Comparison of ENCODE assay signal across 8 mouse cellular contexts in genomic region chrX:51681756-51682155, GRCm38 (mm10). TPM values are rescaled to one million over a fixed set of nuclear protein-coding genes. Genes with fewer than 3 reads are reported as not detected.
DNase-seq lines count a peak whose midpoint lies in the region; ATAC-seq and TF ChIP-seq lines count a peak whose summit lies in the region.
"Had no signal": no experiment of that assay in that cellular context is flagged by ENCODE, and none has a peak within 500 bp of the region (broad histone marks: within the 10 kb centered on the region; RNA-seq: fewer than 3 reads in every experiment).

Gene Hs6st2 (minus strand): TSS chrX:51681856.

- no peaks in the 10 kb centered on the region for H3K9me3 ChIP-seq in lung, embryonic 15.5 days
- H3K9me3 ChIP-seq in forebrain, postnatal 0 days (ENCODE audit: low read length) = no peaks in the 10 kb centered on the region
- no peaks in the 10 kb centered on the region for H3K9me3 ChIP-seq in stomach, embryonic 14.5 days (ENCODE audit: control insufficient read depth, low read depth, low read length)

- WGBS in lung, embryonic 15.5 days = 18% methylated on average over 5 of the region's 5 CpGs
- WGBS in forebrain, postnatal 0 days = 26% methylated on average over 5 of the region's 5 CpGs
- WGBS in stomach, embryonic 14.5 days = 26% methylated on average over 5 of the region's 5 CpGs

- peak within 1 kb of the TSS; percentile 51 for H3K4me3 ChIP-seq in lung, embryonic 15.5 days
- H3K4me3 ChIP-seq in forebrain, postnatal 0 days (ENCODE audit: low read depth, low read length) = peak within 1 kb of the TSS; percentile 49
- H3K4me3 ChIP-seq in stomach, embryonic 14.5 days (ENCODE audit: low read depth, low read length) = peak within 1 kb of the TSS; percentile 47
- H3K4me3 ChIP-seq: myocyte had no signal

- no peak within 1 kb of the TSS for H3K27ac ChIP-seq in lung, embryonic 15.5 days
- peak within 1 kb of the TSS; percentile 70 for H3K27ac ChIP-seq in forebrain, postnatal 0 days (ENCODE audit: low read depth, low read length)
- no peak within 1 kb of the TSS for H3K27ac ChIP-seq in stomach, embryonic 14.5 days (ENCODE audit: low read length)

- no peak for DNase-seq in lung, postnatal 36 days
- DNase-seq in forebrain, postnatal 0 days = no peak
- no peak for DNase-seq in left cerebral cortex, postnatal 4 days
- DNase-seq in cerebellum, postnatal 36 days = no peak

- peak within 1 kb of the TSS; percentile 40 for H3K9ac ChIP-seq in lung, embryonic 15.5 days
- peak within 1 kb of the TSS; percentile 56 for H3K9ac ChIP-seq in forebrain, postnatal 0 days
- H3K9ac ChIP-seq in stomach, embryonic 14.5 days (replicated peaks; ENCODE audit: low read depth, low read length) = peak within 1 kb of the TSS; percentile 30

- no peak for ATAC-seq in lung, embryonic 15.5 days (ENCODE audit: borderline replicate concordance, extremely low read depth, low FRiP score, low TSS enrichment)
- no peak for ATAC-seq in forebrain, postnatal 0 days
- no peak for ATAC-seq in stomach, embryonic 14.5 days (ENCODE audit: insufficient number of reproducible peaks, insufficient read depth, low FRiP score, low read depth)
- no peak for ATAC-seq in CD4-positive, CD25-positive, alpha-beta regulatory T cell, adult 4 months

- H3K36me3 ChIP-seq in lung, embryonic 15.5 days = no peaks in the 10 kb centered on the region
- no peaks in the 10 kb centered on the region for H3K36me3 ChIP-seq in forebrain, postnatal 0 days (ENCODE audit: insufficient read depth)
- no peaks in the 10 kb centered on the region for H3K36me3 ChIP-seq in stomach, embryonic 14.5 days (ENCODE audit: control insufficient read depth, insufficient read depth, low read length)

- 0 out of 2 replicates have a peak, but pooled peaks have one; percentile 1 for TF ChIP-seq CTCF in forebrain, postnatal 0 days (IDR thresholded peaks at IDR 0.05; ENCODE audit: low read depth)

- H3K27me3 ChIP-seq in lung, embryonic 15.5 days = peaks cover 21% of the 10 kb centered on the region
- no peaks in the 10 kb centered on the region for H3K27me3 ChIP-seq in forebrain, postnatal 0 days (ENCODE audit: insufficient read depth, low read length)
- H3K27me3 ChIP-seq in stomach, embryonic 14.5 days (ENCODE audit: control insufficient read depth, insufficient read depth, low read length) = no peaks in the 10 kb centered on the region

- H3K4me1 ChIP-seq in lung, embryonic 15.5 days = no peaks in the 10 kb centered on the region
- no peaks in the 10 kb centered on the region for H3K4me1 ChIP-seq in forebrain, postnatal 0 days (ENCODE audit: insufficient read depth)
- H3K4me1 ChIP-seq in stomach, embryonic 14.5 days (ENCODE audit: control insufficient read depth, insufficient read depth, low read length) = no peaks in the 10 kb centered on the region

- peak within 1 kb of the TSS; percentile 93 for H3K4me2 ChIP-seq in lung, embryonic 15.5 days
- peak within 1 kb of the TSS; percentile 57 for H3K4me2 ChIP-seq in forebrain, postnatal 0 days (ENCODE audit: low read depth)
- H3K4me2 ChIP-seq in stomach, embryonic 14.5 days (replicated peaks; ENCODE audit: low read depth, low read length) = peak within 1 kb of the TSS; percentile 66

- intact Hi-C loops in left cerebral cortex, postnatal 4 days (cut with DNase I) = no loop called here

RNA-seq across cellular contexts. Expression of gene Hs6st2, which starts in this region (rescaled TPM):
- polyA plus RNA-seq in lung, embryonic 15.5 days (2015; fragmentation: Nextera tagmentation; extraction: Ambion mirVana) = 12.5 and 12.8 TPM in 2 replicates
- 51.8 and 53.6 TPM in 2 replicates for total RNA-seq in forebrain, postnatal 0 days (2014; rRNA removed)
- 38.4 and 39.4 TPM in 2 replicates for polyA plus RNA-seq in forebrain, postnatal 0 days (2015; fragmentation: Nextera tagmentation; extraction: Ambion mirVana)
- total RNA-seq in left cerebral cortex, postnatal 4 days (2021) = 10 to 100 TPM; 69.8 to 79.8 TPM
- 9.8 and 10.3 TPM in 2 replicates for polyA plus RNA-seq in stomach, embryonic 14.5 days (2014; fragmentation: Nextera tagmentation; extraction: Ambion mirVana)
- polyA plus RNA-seq in CD4-positive, CD25-positive, alpha-beta regulatory T cell, adult 4 months (2017; shearing (Covaris generic)) = not detected

Comparison
In these comparisons a context has a peak if more than half of its experiments do, and no peak if none do; other contexts are left out.
1. RNA of gene Hs6st2 (polyA plus RNA-seq): 38.4 to 39.4 TPM in forebrain, postnatal 0 days, 12.5 to 12.8 TPM in lung, embryonic 15.5 days and 9.8 to 10.3 TPM in stomach, embryonic 14.5 days; not detected in CD4-positive, CD25-positive, alpha-beta regulatory T cell, adult 4 months; every median in the first group is over 10 times any median in the second.
2. Peak in every context shown above with its lines, with median percentiles within 50 percentile points of each other: H3K4me2 ChIP-seq, H3K4me3 ChIP-seq and H3K9ac ChIP-seq.